Mouse (Mus musculus) stomach, embryonic 16.5 days (tissue): Measurements from ENCODE around the gene Dnajc8. TPM values are rescaled to one million over a fixed set of nuclear protein-coding genes. Genes with fewer than 3 reads are reported as not detected.

Experiments used
- ATAC-seq: fragments of 200-750 bp; cut with Nextera tagmentation; 2 replicates; pipeline ENCODE4 v1.8.0; 2017; ENCODE audit warnings: moderate number of reproducible peaks, moderate TSS enrichment; ENCODE audit not compliant: insufficient read depth, low FRiP score
- H3K27ac ChIP-seq: fragments of 300-500 bp; sonication (generic); 2 replicates; pipeline ENCODE4 v1.5.1; 2014; ENCODE audit warnings: low read length
- H3K27me3 ChIP-seq: fragments of 300-500 bp; sonication (generic); 2 replicates; pipeline ENCODE4 v1.6.1; 2014; ENCODE audit warnings: low read length, control low read depth, mixed read lengths; ENCODE audit not compliant: control insufficient read depth, insufficient read depth
- H3K36me3 ChIP-seq: fragments of 300-500 bp; sonication (generic); 2 replicates; pipeline ENCODE4 v1.6.1; 2014; ENCODE audit warnings: low read length; ENCODE audit not compliant: control insufficient read depth, insufficient read depth
- H3K4me1 ChIP-seq: fragments of 300-500 bp; sonication (generic); 2 replicates; pipeline ENCODE4 v1.6.1; 2014; ENCODE audit warnings: low read length, control low read depth, mixed read lengths; ENCODE audit not compliant: control insufficient read depth, insufficient read depth
- H3K4me2 ChIP-seq: fragments of 300-500 bp; sonication (generic); 2 replicates; pipeline ENCODE4 v1.6.1; 2014; ENCODE audit warnings: low read depth, low read length, mixed read lengths
- H3K4me3 ChIP-seq: fragments of 300-500 bp; sonication (generic); replicated peaks from 2 replicates; pipeline ENCODE4 v1.5.1; 2014; ENCODE audit warnings: mild to moderate bottlenecking, low read length
- H3K9ac ChIP-seq: fragments of 300-500 bp; sonication (generic); 2 replicates; pipeline ENCODE4 v1.6.1; 2014; ENCODE audit warnings: low read length
- H3K9me3 ChIP-seq: fragments of 300-500 bp; sonication (generic); replicated peaks from 2 replicates; pipeline ENCODE4 v1.6.1; 2016; ENCODE audit warnings: low read length, control low read depth; ENCODE audit not compliant: control insufficient read depth
- WGBS: fragments of 180-500 bp; shearing (Covaris S2); extraction: QIAGEN DNeasy Blood & Tissue Kit; methylation state at CpG from one replicate; pipeline ENCODE4 v1.1.7; 2014; 5-methylcytosine and 5-hydroxymethylcytosine counted together
- polyA plus RNA-seq: library from polyadenylated mRNA; unstranded; fragments of >200 nt; fragmentation: Nextera tagmentation; extraction: Ambion mirVana; gene quantifications from 2 replicates; pipeline ENCODE4 v1.2.1, GENCODE M21; 2015

Dnajc8 gene
- polyA plus RNA-seq, 1 experiment from 2014 or later = 149 TPM

- H3K9ac ChIP-seq = no peak overlapping the region
- no peak overlapping the region for H3K4me3 ChIP-seq
- no peaks in the 10 kb centered on the region for H3K27me3 ChIP-seq
- ATAC-seq = no peak
- H3K27ac ChIP-seq = no peak overlapping the region
- H3K36me3 ChIP-seq = no peaks in the 10 kb centered on the region
- no peaks in the 10 kb centered on the region for H3K9me3 ChIP-seq
- WGBS = 38% methylated on average over 14 of the region's 14 CpGs
- H3K4me1 ChIP-seq = 0 out of 2 replicates have a peak, but pooled peaks cover 9% of the 10 kb centered on the region
- peak overlapping the region; percentile 96; the same call in 1 of the 2 replicates for H3K4me2 ChIP-seq
Measured at GRCm38 (mm10) chr4:132513395-132514273, 21.7 kb upstream of the Dnajc8 start.

- WGBS = 2% methylated on average over 21 of the region's 21 CpGs
Measured at GRCm38 (mm10) chr4:132514555-132515135, 20.7 kb upstream of the Dnajc8 start.

GRCm38 (mm10) chr4:132515369-132516155, 19.8 kb upstream of the Dnajc8 start:
- H3K4me1 ChIP-seq = 0 out of 2 replicates have a peak, but pooled peaks cover 4% of the 10 kb centered on the region
- no peaks in the 10 kb centered on the region for H3K9me3 ChIP-seq
- no peaks in the 10 kb centered on the region for H3K27me3 ChIP-seq
- 20% methylated on average over 22 of the region's 22 CpGs for WGBS
- H3K27ac ChIP-seq = peak overlapping the region; percentile 97
- H3K9ac ChIP-seq = peak overlapping the region; percentile 72
- peak; percentile 94 for ATAC-seq
- H3K4me3 ChIP-seq = peak overlapping the region; percentile 63
- H3K4me2 ChIP-seq = peak overlapping the region; percentile 96
- H3K36me3 ChIP-seq = no peaks in the 10 kb centered on the region

More at GRCm38 (mm10) chr4:132514555-132515135, 20.7 kb upstream of the Dnajc8 start:
- peak overlapping the region; percentile 63 for H3K4me3 ChIP-seq
- no peaks in the 10 kb centered on the region for H3K36me3 ChIP-seq
- no peaks in the 10 kb centered on the region for H3K27me3 ChIP-seq
- H3K9me3 ChIP-seq = no peaks in the 10 kb centered on the region
- H3K27ac ChIP-seq = peak overlapping the region; percentile 97
- H3K4me1 ChIP-seq = 0 out of 2 replicates have a peak, but pooled peaks cover 5% of the 10 kb centered on the region
- ATAC-seq = no peak
- peak overlapping the region; percentile 96 for H3K4me2 ChIP-seq
- peak overlapping the region; percentile 72 for H3K9ac ChIP-seq

- H3K27me3 ChIP-seq = no peaks in the 10 kb centered on the region
- H3K36me3 ChIP-seq = no peaks in the 10 kb centered on the region
- WGBS = 61% methylated on average over 8 of the region's 8 CpGs
- no peak overlapping the region for H3K4me3 ChIP-seq
- H3K9ac ChIP-seq = no peak overlapping the region
- H3K4me1 ChIP-seq = 0 out of 2 replicates have a peak, but pooled peaks cover 3% of the 10 kb centered on the region
- no peaks in the 10 kb centered on the region for H3K9me3 ChIP-seq
- peak; percentile 22; the same call in 1 of the 2 replicates for ATAC-seq
- no peak overlapping the region for H3K4me2 ChIP-seq
- peak overlapping the region; percentile 27 for H3K27ac ChIP-seq
Measured at GRCm38 (mm10) chr4:132518066-132518465, 17.3 kb upstream of the Dnajc8 start.

- H3K36me3 ChIP-seq = no peaks in the 10 kb centered on the region
- H3K4me3 ChIP-seq = no peak overlapping the region
- no peaks in the 10 kb centered on the region for H3K27me3 ChIP-seq
- WGBS = 80% methylated on average over 3 of the region's 3 CpGs
- H3K9ac ChIP-seq = no peak overlapping the region
- no peak overlapping the region for H3K4me2 ChIP-seq
- peaks cover 4% of the 10 kb centered on the region for H3K4me1 ChIP-seq
- H3K27ac ChIP-seq = no peak overlapping the region
- no peaks in the 10 kb centered on the region for H3K9me3 ChIP-seq
- ATAC-seq = no peak
Measured at GRCm38 (mm10) chr4:132519188-132519587, 16.2 kb upstream of the Dnajc8 start.

GRCm38 (mm10) chr4:132524321-132524741, 11.0 kb upstream of the Dnajc8 start:
- Histone ChIP-seq H3K9ac (peak overlapping the region; percentile 28), H3K27ac (peak overlapping the region; percentile 93), H3K4me3 (no peak overlapping the region), H3K27me3 (no peaks in the 10 kb centered on the region), H3K4me1 (peaks cover 12% of the 10 kb centered on the region), H3K36me3 (no peaks in the 10 kb centered on the region), H3K9me3 (no peaks in the 10 kb centered on the region), H3K4me2 (peak overlapping the region; percentile 21; the same call in 1 of the 2 replicates)
- 0 out of 2 replicates have a peak, but pooled peaks have one; percentile 51 for ATAC-seq
- WGBS = 23% methylated on average over 11 of the region's 11 CpGs

- no peaks in the 10 kb centered on the region for H3K36me3 ChIP-seq
- H3K4me1 ChIP-seq = peaks cover 12% of the 10 kb centered on the region
- ATAC-seq = peak; percentile 80
- H3K27ac ChIP-seq = peak overlapping the region; percentile 93
- no peaks in the 10 kb centered on the region for H3K27me3 ChIP-seq
- H3K9ac ChIP-seq = peak overlapping the region; percentile 28; the same call in 1 of the 2 replicates
- H3K4me3 ChIP-seq = no peak overlapping the region
- H3K4me2 ChIP-seq = 0 out of 2 replicates have a peak overlapping the region, but pooled peaks have one; percentile 21
- no peaks in the 10 kb centered on the region for H3K9me3 ChIP-seq
- WGBS = 33% methylated on average over 6 of the region's 6 CpGs
Measured at GRCm38 (mm10) chr4:132524808-132525207, 10.5 kb upstream of the Dnajc8 start.

- 48% methylated on average over 2 of the region's 2 CpGs for WGBS
- H3K27me3 ChIP-seq = no peaks in the 10 kb centered on the region
- H3K36me3 ChIP-seq = peaks cover 10% of the 10 kb centered on the region; the same call in 1 of the 2 replicates
- no peak overlapping the region for H3K4me3 ChIP-seq
- peaks cover 16% of the 10 kb centered on the region for H3K4me1 ChIP-seq
- no peak overlapping the region for H3K4me2 ChIP-seq
- H3K27ac ChIP-seq = no peak overlapping the region
- no peak for ATAC-seq
- no peak overlapping the region for H3K9ac ChIP-seq
- no peaks in the 10 kb centered on the region for H3K9me3 ChIP-seq
Measured at GRCm38 (mm10) chr4:132526678-132527077, 8.7 kb upstream of the Dnajc8 start.
